Mouse (Mus musculus): ENCODE measurements at regions not wholly inside any gene's neighbourhood (a gene's known extent, or its start where the extent isn't known, plus 50 kb on each side); places are given as distances from the start of the nearest gene placed in this dataset.
"Not testable (repeated sequence)": the region's sequence is repeated elsewhere in the genome, so short reads cannot be mapped to it uniquely, and the experiment has no call there.

DNA sequence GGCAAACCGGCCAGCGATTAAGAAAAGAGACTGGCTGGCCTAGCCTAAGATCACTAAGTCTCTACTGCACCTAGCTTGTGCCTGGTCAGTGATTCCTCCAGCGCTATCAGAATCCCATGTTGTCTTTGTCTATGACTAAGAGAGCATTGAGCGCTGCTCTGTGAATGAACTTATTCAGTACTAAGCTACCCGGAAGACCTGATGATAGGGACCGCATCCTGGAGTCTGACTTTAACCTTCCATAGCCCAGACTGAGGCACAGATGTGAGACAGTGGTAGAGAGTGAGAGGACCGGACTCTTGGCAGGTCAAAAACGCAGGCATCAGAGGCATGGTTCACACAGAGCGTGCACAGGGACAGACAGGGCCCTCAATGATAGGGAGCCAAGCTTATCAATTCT, 252.5 kb upstream of the Smim15 start:
- H3K27ac ChIP-seq (ENCODE audit: insufficient read depth, low read length): no peak overlapping the region
- no peaks in the 10 kb centered on the region for H3K27me3 ChIP-seq (ENCODE audit: control insufficient read depth, insufficient read depth, low read length)
- H3K4me3 ChIP-seq (replicated peaks; ENCODE audit: insufficient read depth, low read depth, low read length): no peak overlapping the region
- no peaks in the 10 kb centered on the region for H3K4me1 ChIP-seq (ENCODE audit: control insufficient read depth, insufficient read depth, low read length)
- TF ChIP-seq POLR2A (IDR thresholded peaks at IDR 0.05; ENCODE audit: borderline replicate concordance, insufficient read depth, low read length) (no peak), CTCF (IDR thresholded peaks at IDR 0.05; ENCODE audit: borderline replicate concordance, insufficient read depth, low read depth, low read length) (no peak)
- DNase-seq: no peak
- 87% methylated on average over 9 of the region's 9 CpGs for WGBS

DNA sequence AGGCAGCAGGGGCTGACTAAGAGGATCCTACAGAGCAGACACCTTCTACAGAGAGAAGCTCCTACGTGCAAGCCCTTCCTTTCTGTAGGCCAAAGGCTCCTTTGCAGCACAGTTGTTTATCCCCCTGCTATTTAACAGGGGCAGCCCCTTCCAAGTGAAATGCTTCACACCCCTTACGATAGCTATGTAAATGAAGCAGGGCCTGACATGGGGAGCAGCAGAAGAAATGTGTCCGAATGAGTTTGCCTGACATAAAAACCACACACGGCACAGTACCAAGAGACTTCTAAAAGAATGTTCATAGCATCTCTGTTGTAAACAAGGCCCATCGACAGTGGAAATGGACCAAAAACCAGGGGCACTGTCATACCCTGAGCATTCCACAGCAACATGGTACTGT, 259.3 kb upstream of the Smim15 start:
- TF ChIP-seq POLR2A (IDR thresholded peaks at IDR 0.05; ENCODE audit: borderline replicate concordance, insufficient read depth, low read length) (no peak), CTCF (IDR thresholded peaks at IDR 0.05; ENCODE audit: borderline replicate concordance, insufficient read depth, low read depth, low read length) (no peak)
- Histone ChIP-seq H3K4me1 (ENCODE audit: control insufficient read depth, insufficient read depth, low read length) (no peaks in the 10 kb centered on the region), H3K27ac (ENCODE audit: insufficient read depth, low read length) (no peak overlapping the region), H3K27me3 (ENCODE audit: control insufficient read depth, insufficient read depth, low read length) (no peaks in the 10 kb centered on the region), H3K4me3 (replicated peaks; ENCODE audit: insufficient read depth, low read depth, low read length) (no peak overlapping the region)
- 82% methylated on average over 5 of the region's 5 CpGs for WGBS
- DNase-seq: no peak

DNA sequence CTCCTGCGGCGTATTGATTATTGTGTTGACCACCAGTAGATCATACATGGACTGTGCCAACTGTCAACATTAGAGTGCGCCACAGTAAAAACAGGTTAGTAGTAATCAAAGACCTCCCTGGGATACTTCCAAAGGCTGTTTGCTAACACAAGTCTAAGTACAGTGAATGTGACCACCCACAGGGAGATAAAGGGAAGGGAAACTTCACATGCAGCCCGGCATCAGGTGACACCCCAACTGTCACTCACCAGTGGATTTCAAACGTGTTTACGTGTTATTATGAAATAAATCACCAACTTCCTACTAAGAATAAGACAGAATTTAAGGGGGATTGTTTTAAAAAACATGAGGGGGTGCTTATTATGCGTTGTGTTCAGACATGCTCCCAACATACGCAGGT, 262.5 kb upstream of the Smim15 start:
- no peak for DNase-seq
- TF ChIP-seq POLR2A (IDR thresholded peaks at IDR 0.05; ENCODE audit: borderline replicate concordance, insufficient read depth, low read length) (no peak), CTCF (IDR thresholded peaks at IDR 0.05; ENCODE audit: borderline replicate concordance, insufficient read depth, low read depth, low read length) (no peak)
- Histone ChIP-seq H3K4me1 (ENCODE audit: control insufficient read depth, insufficient read depth, low read length) (no peaks in the 10 kb centered on the region), H3K27ac (ENCODE audit: insufficient read depth, low read length) (no peak overlapping the region), H3K27me3 (ENCODE audit: control insufficient read depth, insufficient read depth, low read length) (no peaks in the 10 kb centered on the region), H3K4me3 (replicated peaks; ENCODE audit: insufficient read depth, low read depth, low read length) (no peak overlapping the region)
- 94% methylated on average over 8 of the region's 8 CpGs for WGBS

DNA sequence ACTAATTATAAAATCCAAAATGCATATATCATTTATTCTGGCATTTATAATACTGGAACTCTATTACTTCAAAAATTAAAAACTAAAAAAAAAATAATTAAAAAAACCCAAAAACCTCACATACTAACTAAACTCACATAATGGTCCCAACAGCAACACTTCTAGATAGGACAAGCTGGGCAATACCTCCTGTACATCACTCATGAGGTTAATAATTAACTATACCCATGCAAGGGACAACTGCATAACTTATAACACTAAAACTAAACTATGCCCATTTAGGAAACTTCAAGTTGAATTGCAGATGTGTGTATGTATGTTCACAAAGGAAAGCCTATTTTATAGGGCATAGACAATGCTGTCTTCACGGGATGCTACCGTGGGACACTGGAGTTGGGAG, 263.0 kb upstream of the Smim15 start:
- H3K4me3 ChIP-seq (replicated peaks; ENCODE audit: insufficient read depth, low read depth, low read length): no peak overlapping the region
- H3K4me1 ChIP-seq (ENCODE audit: control insufficient read depth, insufficient read depth, low read length): no peaks in the 10 kb centered on the region
- no peaks in the 10 kb centered on the region for H3K27me3 ChIP-seq (ENCODE audit: control insufficient read depth, insufficient read depth, low read length)
- H3K27ac ChIP-seq (ENCODE audit: insufficient read depth, low read length): no peak overlapping the region
- DNase-seq: no peak
- TF ChIP-seq CTCF (IDR thresholded peaks at IDR 0.05; ENCODE audit: borderline replicate concordance, insufficient read depth, low read depth, low read length) (no peak), POLR2A (IDR thresholded peaks at IDR 0.05; ENCODE audit: borderline replicate concordance, insufficient read depth, low read length) (no peak)
- 93% methylated on average over 2 of the region's 2 CpGs for WGBS

DNA sequence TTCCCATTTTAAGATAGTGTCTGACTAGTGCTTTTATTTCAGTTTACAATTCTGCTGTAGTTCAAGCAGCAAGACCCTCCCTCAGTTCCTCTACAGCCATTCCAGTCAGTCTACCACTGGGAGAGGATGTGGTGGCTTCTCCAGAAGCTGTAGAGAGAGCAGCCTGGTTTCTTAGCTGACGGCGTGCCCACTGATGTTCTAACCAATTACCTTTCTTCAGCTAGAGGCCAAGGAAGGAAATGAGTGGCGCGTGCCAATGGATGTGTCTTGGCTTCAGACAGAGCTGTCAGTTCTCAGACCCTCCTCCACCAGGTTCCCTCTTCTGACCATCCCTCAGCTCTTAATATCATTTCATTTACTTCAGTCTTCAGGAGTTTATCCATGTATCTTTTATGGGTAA, 264.7 kb upstream of the Smim15 start:
- TF ChIP-seq POLR2A (IDR thresholded peaks at IDR 0.05; ENCODE audit: borderline replicate concordance, insufficient read depth, low read length) (no peak), CTCF (IDR thresholded peaks at IDR 0.05; ENCODE audit: borderline replicate concordance, insufficient read depth, low read depth, low read length) (no peak)
- 73% methylated on average over 4 of the region's 4 CpGs for WGBS
- DNase-seq: no peak
- Histone ChIP-seq H3K27me3 (ENCODE audit: control insufficient read depth, insufficient read depth, low read length) (no peaks in the 10 kb centered on the region), H3K4me1 (ENCODE audit: control insufficient read depth, insufficient read depth, low read length) (no peaks in the 10 kb centered on the region), H3K4me3 (replicated peaks; ENCODE audit: insufficient read depth, low read depth, low read length) (no peak overlapping the region), H3K27ac (ENCODE audit: insufficient read depth, low read length) (no peak overlapping the region)

DNA sequence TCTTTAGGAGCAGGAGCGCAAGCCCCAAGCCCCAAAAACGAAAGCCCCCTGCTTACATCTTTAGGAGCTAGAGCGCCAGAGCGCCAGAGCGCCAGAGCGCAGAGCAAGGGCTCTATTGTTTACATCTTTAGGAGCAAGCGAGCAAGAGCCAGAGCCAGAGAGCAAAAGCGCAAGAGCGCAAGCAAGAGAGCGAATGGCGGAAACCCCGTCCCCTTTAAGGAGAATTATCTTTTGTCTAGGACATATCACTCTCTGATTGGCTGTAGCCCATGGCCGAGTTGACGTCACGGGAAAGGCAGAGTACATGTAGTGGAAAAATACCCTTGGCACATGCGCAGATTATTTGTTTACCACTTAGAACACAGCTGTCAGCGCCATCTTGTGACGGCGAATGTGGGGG, 269.7 kb upstream of the Smim15 start:
- not testable (repeated sequence) for H3K4me3 ChIP-seq (replicated peaks; ENCODE audit: insufficient read depth, low read depth, low read length); H3K27me3 ChIP-seq (ENCODE audit: control insufficient read depth, insufficient read depth, low read length); DNase-seq; H3K4me1 ChIP-seq (ENCODE audit: control insufficient read depth, insufficient read depth, low read length); H3K27ac ChIP-seq (ENCODE audit: insufficient read depth, low read length)
- WGBS: 93% methylated on average over 19 of the region's 19 CpGs

DNA sequence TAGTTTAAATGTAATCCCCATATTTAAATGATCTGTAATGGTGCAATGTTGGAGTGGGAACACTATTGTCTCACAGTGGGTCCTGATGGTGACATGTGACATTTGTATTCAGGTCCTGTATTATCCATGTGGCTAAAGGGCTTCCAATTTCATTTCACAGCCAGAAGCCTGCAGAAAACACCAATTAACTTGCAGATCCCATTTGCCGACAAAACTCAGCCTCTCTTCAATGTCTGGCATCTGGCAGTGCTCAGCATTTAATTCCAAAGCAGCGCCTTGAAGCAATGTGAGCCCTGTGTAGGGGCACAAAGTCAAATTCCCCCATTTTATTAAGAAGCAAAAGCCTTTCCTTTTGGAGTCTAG, 277.0 kb upstream of the Smim15 start:
- H3K4me1 ChIP-seq (ENCODE audit: control insufficient read depth, insufficient read depth, low read length): no peaks in the 10 kb centered on the region
- no peak for TF ChIP-seq POLR2A (IDR thresholded peaks at IDR 0.05; ENCODE audit: borderline replicate concordance, insufficient read depth, low read length)
- no peak for TF ChIP-seq CTCF (IDR thresholded peaks at IDR 0.05; ENCODE audit: borderline replicate concordance, insufficient read depth, low read depth, low read length)
- no peak overlapping the region for H3K4me3 ChIP-seq (replicated peaks; ENCODE audit: insufficient read depth, low read depth, low read length)
- 68% methylated on average over 2 of the region's 2 CpGs for WGBS
- DNase-seq: peak in 1 of 2 experiments; percentile 36
- H3K27me3 ChIP-seq (ENCODE audit: control insufficient read depth, insufficient read depth, low read length): no peaks in the 10 kb centered on the region
- no peak overlapping the region for H3K27ac ChIP-seq (ENCODE audit: insufficient read depth, low read length)

DNA sequence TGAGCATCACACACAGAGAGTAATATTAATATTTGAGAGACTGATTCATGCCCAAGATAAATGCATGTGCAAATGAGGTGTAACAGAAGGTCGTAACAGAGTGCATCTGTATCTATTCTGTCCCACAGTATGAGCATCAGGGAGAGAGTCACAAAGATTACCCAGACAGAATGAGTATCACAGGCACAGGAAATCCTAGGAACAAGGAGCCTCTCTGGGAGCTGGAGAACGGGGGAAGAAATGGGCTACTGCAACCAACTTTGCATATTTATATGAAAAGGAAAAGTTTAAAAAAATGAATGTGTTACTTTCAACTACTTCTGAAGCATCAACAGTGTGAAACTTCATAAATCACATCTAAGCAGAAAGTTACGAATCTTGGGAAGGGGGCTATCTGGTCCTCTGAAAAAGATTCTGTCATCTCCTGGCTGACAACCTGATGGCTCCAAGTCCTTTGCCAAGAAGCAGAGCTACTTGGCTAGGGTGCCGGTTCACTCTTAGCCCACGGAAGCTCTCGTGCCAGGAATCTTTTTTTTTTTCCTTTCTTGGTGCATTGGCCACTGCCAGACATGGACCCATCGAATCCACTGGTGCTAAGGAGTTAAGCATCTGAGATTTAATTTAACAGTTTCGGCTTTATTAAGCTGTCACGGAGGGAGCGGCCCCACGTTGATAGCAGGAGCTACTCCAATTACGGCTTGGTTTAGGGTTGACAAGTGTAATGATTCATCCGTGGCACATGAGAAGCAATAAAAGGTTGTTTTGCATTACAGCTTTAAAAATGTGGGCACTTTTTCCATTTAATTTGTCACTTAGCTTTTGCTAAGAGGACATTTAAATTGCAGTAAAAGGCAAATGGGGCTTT, 277.6 kb upstream of the Smim15 start:
- no peak for TF ChIP-seq POLR2A (IDR thresholded peaks at IDR 0.05; ENCODE audit: borderline replicate concordance, insufficient read depth, low read length)
- TF ChIP-seq CTCF (IDR thresholded peaks at IDR 0.05; ENCODE audit: borderline replicate concordance, insufficient read depth, low read depth, low read length): no peak
- no peaks in the 10 kb centered on the region for H3K4me1 ChIP-seq (ENCODE audit: control insufficient read depth, insufficient read depth, low read length)
- H3K4me3 ChIP-seq (replicated peaks; ENCODE audit: insufficient read depth, low read depth, low read length): no peak overlapping the region
- DNase-seq: peak in 1 of 2 experiments; percentile 30
- H3K27me3 ChIP-seq (ENCODE audit: control insufficient read depth, insufficient read depth, low read length): no peaks in the 10 kb centered on the region
- no peak overlapping the region for H3K27ac ChIP-seq (ENCODE audit: insufficient read depth, low read length)
- WGBS: 38% methylated on average over 13 of the region's 13 CpGs

Data from cerebellum, adult 2 months (tissue).